Mouse (Mus musculus) gastrocnemius, postnatal 25 days (tissue): ENCODE measurements around the gene Neurl3. TPM values are rescaled to one million over a fixed set of nuclear protein-coding genes. Genes with fewer than 3 reads are reported as not detected.

Experiments used
- total RNA-seq, 2 experiments: library from RNA; stranded (reverse); gene quantifications; 1 replicate in 1 of 2; 2 replicates in 1 of 2; pipeline ENCODE4 v1.2.3; 2021

The Neurl3 gene
- total RNA-seq, 2 experiments from 2014 or later, result 0.51 to 0.88 TPM

Other genes with a start within 250 kb of the Neurl3 start
- gene Hs6st1, start 206.3 kb downstream of the Neurl3 start, total RNA-seq, result 10 to 100 TPM; 20.0 to 20.8 TPM
- gene Uggt1, start 30.0 kb downstream of the Neurl3 start, total RNA-seq, result 10 to 100 TPM; 19.7 to 21.6 TPM
- gene Arid5a, start 33.1 kb upstream of the Neurl3 start, total RNA-seq, result 10 to 100 TPM in 1 of 2 experiments, 1 to 10 TPM in 1; 5.4 to 10.5 TPM
- gene Kansl3, start 94.5 kb upstream of the Neurl3 start, total RNA-seq, result 10 to 100 TPM; 29.7 to 35.3 TPM
- not detected for gene Fer1l5, start 97.6 kb upstream of the Neurl3 start, total RNA-seq
- gene Lman2l, start 170.6 kb upstream of the Neurl3 start, total RNA-seq, result 10 to 100 TPM; 18.9 to 21.7 TPM
- gene Cnnm4, start 196.9 kb upstream of the Neurl3 start, total RNA-seq, result 10 to 100 TPM in 1 of 2 experiments, 1 to 10 TPM in 1; 8.4 to 10.5 TPM
- gene Cnnm3, start 237.2 kb upstream of the Neurl3 start, total RNA-seq, result 1 to 10 TPM; 7.4 to 9.7 TPM